Mouse (Mus musculus): ENCODE measurements at regions not wholly inside any gene's neighbourhood (a gene's known extent, or its start where the extent isn't known, plus 50 kb on each side); places are given as distances from the start of the nearest gene placed in this dataset.
A peak's percentile ranks its signal among the peaks of the same experiment; 100 is the strongest.

GRCm38 (mm10) chr14:72864792-72865191, 155.0 kb upstream of the Fndc3a start:
- Histone ChIP-seq H3K4me3 (no peak overlapping the region), H3K9ac (ENCODE audit: low read depth, low read length) (no peak overlapping the region), H3K27ac (peak overlapping the region; percentile 33), H3K36me3 (ENCODE audit: control insufficient read depth, insufficient read depth, low read length) (no peaks in the 10 kb centered on the region), H3K4me1 (ENCODE audit: control insufficient read depth, insufficient read depth, low read length) (no peaks in the 10 kb centered on the region), H3K27me3 (ENCODE audit: control insufficient read depth, insufficient read depth, low read length) (no peaks in the 10 kb centered on the region), H3K79me2 (replicated peaks; ENCODE audit: control insufficient read depth, insufficient read depth, low read length) (no peaks in the 10 kb centered on the region)
- TF ChIP-seq CTCF (IDR thresholded peaks at IDR 0.05) (no peak), EP300 (IDR thresholded peaks at IDR 0.05; ENCODE audit: insufficient read depth, low read depth, low read length) (no peak), POLR2A (IDR thresholded peaks at IDR 0.05; ENCODE audit: insufficient read depth, low read depth, low read length) (no peak)
- intact Hi-C loops (cut with DNase I): no loop called here
- DNase-seq: no peak
- 91% methylated on average over 4 of the region's 4 CpGs for WGBS

- H3K79me2 ChIP-seq (replicated peaks; ENCODE audit: control insufficient read depth, insufficient read depth, low read length): no peaks in the 10 kb centered on the region
- no peak overlapping the region for H3K4me3 ChIP-seq
- H3K36me3 ChIP-seq (ENCODE audit: control insufficient read depth, insufficient read depth, low read length): no peaks in the 10 kb centered on the region
- TF ChIP-seq EP300 (IDR thresholded peaks at IDR 0.05; ENCODE audit: insufficient read depth, low read depth, low read length) (no peak), POLR2A (IDR thresholded peaks at IDR 0.05; ENCODE audit: insufficient read depth, low read depth, low read length) (no peak), CTCF (IDR thresholded peaks at IDR 0.05) (no peak)
- no peak overlapping the region for H3K9ac ChIP-seq (ENCODE audit: low read depth, low read length)
- intact Hi-C loops (cut with DNase I): no loop called here
- H3K4me1 ChIP-seq (ENCODE audit: control insufficient read depth, insufficient read depth, low read length): no peaks in the 10 kb centered on the region
- no peak overlapping the region for H3K27ac ChIP-seq
- no peak for DNase-seq
- whole genome bisulfite sequencing: 51% methylated on average over 5 of the region's 5 CpGs
- H3K27me3 ChIP-seq (ENCODE audit: control insufficient read depth, insufficient read depth, low read length): no peaks in the 10 kb centered on the region
Measured at GRCm38 (mm10) chr14:72864130-72864529, 154.3 kb upstream of the Fndc3a start.

- Histone ChIP-seq H3K79me2 (replicated peaks; ENCODE audit: control insufficient read depth, insufficient read depth, low read length) (no peaks in the 10 kb centered on the region), H3K4me3 (no peak overlapping the region), H3K36me3 (ENCODE audit: control insufficient read depth, insufficient read depth, low read length) (no peaks in the 10 kb centered on the region), H3K27me3 (ENCODE audit: control insufficient read depth, insufficient read depth, low read length) (no peaks in the 10 kb centered on the region), H3K9ac (ENCODE audit: low read depth, low read length) (no peak overlapping the region), H3K4me1 (ENCODE audit: control insufficient read depth, insufficient read depth, low read length) (no peaks in the 10 kb centered on the region), H3K27ac (no peak overlapping the region)
- DNase-seq: no peak
- intact Hi-C loops (cut with DNase I): no loop called here
- 59% methylated on average over 7 of the region's 7 CpGs for WGBS
- no peak for TF ChIP-seq POLR2A (IDR thresholded peaks at IDR 0.05; ENCODE audit: insufficient read depth, low read depth, low read length)
Measured at GRCm38 (mm10) chr14:72862806-72863526, 153.2 kb upstream of the Fndc3a start.

GRCm38 (mm10) chr14:72854226-72854625, 144.4 kb upstream of the Fndc3a start:
- H3K9ac ChIP-seq (ENCODE audit: low read depth, low read length): no peak overlapping the region
- TF ChIP-seq EP300 (IDR thresholded peaks at IDR 0.05; ENCODE audit: insufficient read depth, low read depth, low read length) (no peak), POLR2A (IDR thresholded peaks at IDR 0.05; ENCODE audit: insufficient read depth, low read depth, low read length) (no peak), CTCF (IDR thresholded peaks at IDR 0.05) (no peak)

GRCm38 (mm10) chr14:72853104-72853503, 143.3 kb upstream of the Fndc3a start:
- no peak for DNase-seq
- Histone ChIP-seq H3K9ac (ENCODE audit: low read depth, low read length) (no peak overlapping the region), H3K79me2 (replicated peaks; ENCODE audit: control insufficient read depth, insufficient read depth, low read length) (no peaks in the 10 kb centered on the region), H3K4me1 (ENCODE audit: control insufficient read depth, insufficient read depth, low read length) (no peaks in the 10 kb centered on the region), H3K4me3 (no peak overlapping the region), H3K27me3 (ENCODE audit: control insufficient read depth, insufficient read depth, low read length) (no peaks in the 10 kb centered on the region), H3K36me3 (ENCODE audit: control insufficient read depth, insufficient read depth, low read length) (no peaks in the 10 kb centered on the region), H3K27ac (no peak overlapping the region)
- TF ChIP-seq EP300 (IDR thresholded peaks at IDR 0.05; ENCODE audit: insufficient read depth, low read depth, low read length) (no peak), POLR2A (IDR thresholded peaks at IDR 0.05; ENCODE audit: insufficient read depth, low read depth, low read length) (no peak), CTCF (IDR thresholded peaks at IDR 0.05) (no peak)
- intact Hi-C loops (cut with DNase I): no loop called here
- 77% methylated on average over 3 of the region's 3 CpGs for WGBS

More at GRCm38 (mm10) chr14:72854226-72854625, 144.4 kb upstream of the Fndc3a start:
- no peaks in the 10 kb centered on the region for H3K36me3 ChIP-seq (ENCODE audit: control insufficient read depth, insufficient read depth, low read length)
- DNase-seq: no peak
- H3K4me3 ChIP-seq: no peak overlapping the region
- no peaks in the 10 kb centered on the region for H3K79me2 ChIP-seq (replicated peaks; ENCODE audit: control insufficient read depth, insufficient read depth, low read length)
- 92% methylated on average over 1 of the region's 1 CpGs for WGBS
- H3K27me3 ChIP-seq (ENCODE audit: control insufficient read depth, insufficient read depth, low read length): no peaks in the 10 kb centered on the region
- H3K4me1 ChIP-seq (ENCODE audit: control insufficient read depth, insufficient read depth, low read length): no peaks in the 10 kb centered on the region
- no peak overlapping the region for H3K27ac ChIP-seq
- intact Hi-C loops (cut with DNase I): no loop called here

GRCm38 (mm10) chr14:72850884-72851283, 141.1 kb upstream of the Fndc3a start:
- Histone ChIP-seq H3K27ac (no peak overlapping the region), H3K79me2 (replicated peaks; ENCODE audit: control insufficient read depth, insufficient read depth, low read length) (no peaks in the 10 kb centered on the region), H3K4me3 (no peak overlapping the region), H3K4me1 (ENCODE audit: control insufficient read depth, insufficient read depth, low read length) (no peaks in the 10 kb centered on the region), H3K27me3 (ENCODE audit: control insufficient read depth, insufficient read depth, low read length) (no peaks in the 10 kb centered on the region), H3K36me3 (ENCODE audit: control insufficient read depth, insufficient read depth, low read length) (no peaks in the 10 kb centered on the region), H3K9ac (ENCODE audit: low read depth, low read length) (no peak overlapping the region)
- intact Hi-C loops (cut with DNase I): no loop called here
- TF ChIP-seq EP300 (IDR thresholded peaks at IDR 0.05; ENCODE audit: insufficient read depth, low read depth, low read length) (no peak), POLR2A (IDR thresholded peaks at IDR 0.05; ENCODE audit: insufficient read depth, low read depth, low read length) (no peak), CTCF (IDR thresholded peaks at IDR 0.05) (no peak)
- no peak for DNase-seq
- 59% methylated on average over 3 of the region's 3 CpGs for WGBS

Data from heart, adult 2 months (tissue).